Mouse (Mus musculus): ENCODE measurements around the gene Lysmd4.

DNA sequence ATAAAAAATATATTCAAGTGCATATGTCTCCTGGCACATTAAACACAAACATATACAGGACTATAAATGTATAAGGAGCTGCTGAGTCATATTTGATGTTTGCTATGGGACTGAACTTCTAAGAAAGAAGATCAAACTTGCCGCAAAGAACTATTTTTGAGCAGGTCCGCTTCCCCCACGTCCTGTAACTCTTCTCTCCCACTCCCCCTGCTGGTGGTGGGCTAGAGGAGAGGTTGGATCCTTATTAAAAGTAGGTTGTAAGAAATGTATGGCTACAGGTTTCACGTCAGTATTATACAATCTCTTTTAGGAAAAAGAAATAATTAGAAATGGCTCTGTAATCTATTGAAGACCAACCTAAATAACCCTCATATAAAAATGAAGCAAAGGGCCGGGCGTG is 131.3 kb downstream of the Lysmd4 start:
- TF ChIP-seq CTCF (conservative IDR thresholded peaks at IDR 0.05; ENCODE audit: low read length) (no peak), POU5F1 (IDR thresholded peaks at IDR 0.05; ENCODE audit: borderline replicate concordance, low read length) (no peak), NANOG (IDR thresholded peaks at IDR 0.05; ENCODE audit: borderline replicate concordance, low read length) (no peak)

Data from E14TG2a.4 (cell line).